Mouse (Mus musculus): ENCODE measurements around the gene Rin3. TPM values are rescaled to one million over a fixed set of nuclear protein-coding genes. Genes with fewer than 3 reads are reported as not detected.

Rin3 gene
- total RNA-seq, 2 experiments from 2014 or later = 12.9 to 26.4 TPM

GRCm38 (mm10) chr12:102296361-102296760 lies 13.5 kb downstream of the Rin3 start:
- ATAC-seq (replicated peaks; ENCODE audit: low FRiP score, poor library complexity, severe bottlenecking) = no peak

GRCm38 (mm10) chr12:102296967-102297366 lies 14.1 kb downstream of the Rin3 start:
- ATAC-seq (replicated peaks; ENCODE audit: low FRiP score, poor library complexity, severe bottlenecking) = no peak

- no peak for ATAC-seq (replicated peaks; ENCODE audit: low FRiP score, poor library complexity, severe bottlenecking)
These were observed 16.4 kb downstream of the Rin3 start for GRCm38 (mm10) chr12:102299209-102299608.

DNA sequence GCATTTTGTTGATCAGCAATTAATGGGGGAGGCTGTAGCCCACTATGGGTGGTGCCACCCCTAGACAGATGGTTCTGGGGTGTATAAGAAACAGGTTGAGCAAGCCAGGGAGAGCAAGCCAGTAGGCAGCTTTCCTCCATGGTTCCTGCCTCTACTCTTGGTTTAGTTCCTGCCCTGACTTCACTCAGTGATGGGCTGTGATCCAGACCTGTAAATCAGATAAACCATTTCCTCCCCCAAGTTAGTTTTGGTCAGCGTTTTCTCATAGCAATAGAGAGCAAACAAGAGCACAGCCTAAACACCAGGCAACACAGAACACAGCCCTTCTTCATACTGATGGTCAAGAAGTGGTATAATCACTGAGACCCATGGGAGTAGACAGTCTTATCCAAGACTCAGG lies 18.7 kb downstream of the Rin3 start:
- no peak for ATAC-seq (replicated peaks; ENCODE audit: low FRiP score, poor library complexity, severe bottlenecking)

DNA sequence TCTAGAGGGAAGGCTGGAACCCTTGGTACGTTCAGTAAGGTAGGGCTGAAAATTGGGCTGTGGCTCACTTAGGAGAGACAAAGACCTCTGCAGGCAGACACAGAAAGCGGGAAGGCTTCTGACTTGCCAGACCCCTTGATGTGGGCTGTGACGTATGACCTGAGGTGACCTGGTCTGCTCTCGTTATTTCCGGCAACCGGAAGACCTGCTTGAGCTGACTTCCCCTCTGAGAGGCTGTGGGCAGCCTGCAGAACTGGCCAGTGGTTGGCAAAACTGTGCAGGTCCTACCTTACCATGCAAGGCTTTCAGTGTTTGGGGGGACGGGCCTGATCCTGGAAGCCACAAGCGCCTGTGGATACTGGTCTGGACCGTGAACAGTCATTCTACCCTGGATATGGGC lies 19.5 kb downstream of the Rin3 start:
- ATAC-seq (replicated peaks; ENCODE audit: low FRiP score, poor library complexity, severe bottlenecking) = no peak

DNA sequence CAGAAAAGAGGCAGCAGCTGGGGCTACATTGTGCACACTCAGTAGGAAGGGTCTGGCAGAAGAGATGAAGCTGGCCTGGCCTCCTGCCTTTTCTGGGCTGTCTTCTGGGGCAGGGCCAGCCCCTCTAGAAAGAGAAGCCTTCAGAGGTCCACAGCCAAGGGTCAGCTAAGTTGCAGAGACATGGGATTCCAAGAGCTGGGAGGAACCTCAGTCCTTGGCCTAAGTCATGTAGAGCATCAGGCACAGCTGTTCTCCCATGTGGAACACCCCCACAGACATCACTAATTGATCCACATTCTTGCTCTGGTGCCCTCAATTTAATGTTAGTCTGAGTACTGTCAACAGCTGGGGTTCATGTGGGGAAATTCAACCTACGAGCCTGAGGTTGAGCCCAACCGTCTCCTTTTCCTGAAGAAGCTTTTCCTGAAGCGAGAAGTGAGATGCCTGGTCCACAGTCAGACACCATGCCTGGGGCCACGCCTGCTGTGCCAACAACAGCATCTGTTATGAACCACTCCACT lies 20.0 kb downstream of the Rin3 start:
- ATAC-seq (replicated peaks; ENCODE audit: low FRiP score, poor library complexity, severe bottlenecking) = no peak

- no peak for ATAC-seq (replicated peaks; ENCODE audit: low FRiP score, poor library complexity, severe bottlenecking)
These were observed 21.0 kb downstream of the Rin3 start for GRCm38 (mm10) chr12:102303867-102304266.

- ATAC-seq (replicated peaks; ENCODE audit: low FRiP score, poor library complexity, severe bottlenecking) = no peak
These were observed 22.4 kb downstream of the Rin3 start for GRCm38 (mm10) chr12:102305069-102305836.

GRCm38 (mm10) chr12:102308001-102308456 lies 25.2 kb downstream of the Rin3 start:
- no peak for ATAC-seq (replicated peaks; ENCODE audit: low FRiP score, poor library complexity, severe bottlenecking)

GRCm38 (mm10) chr12:102308457-102309011 lies 25.7 kb downstream of the Rin3 start:
- ATAC-seq (replicated peaks; ENCODE audit: low FRiP score, poor library complexity, severe bottlenecking) = no peak

GRCm38 (mm10) chr12:102309099-102309799 lies 26.4 kb downstream of the Rin3 start:
- ATAC-seq (replicated peaks; ENCODE audit: low FRiP score, poor library complexity, severe bottlenecking) = no peak

GRCm38 (mm10) chr12:102309800-102310195 lies 26.9 kb downstream of the Rin3 start:
- ATAC-seq (replicated peaks; ENCODE audit: low FRiP score, poor library complexity, severe bottlenecking) = no peak

- ATAC-seq (replicated peaks; ENCODE audit: low FRiP score, poor library complexity, severe bottlenecking) = no peak
These were observed 27.4 kb downstream of the Rin3 start for GRCm38 (mm10) chr12:102310261-102310660.

DNA sequence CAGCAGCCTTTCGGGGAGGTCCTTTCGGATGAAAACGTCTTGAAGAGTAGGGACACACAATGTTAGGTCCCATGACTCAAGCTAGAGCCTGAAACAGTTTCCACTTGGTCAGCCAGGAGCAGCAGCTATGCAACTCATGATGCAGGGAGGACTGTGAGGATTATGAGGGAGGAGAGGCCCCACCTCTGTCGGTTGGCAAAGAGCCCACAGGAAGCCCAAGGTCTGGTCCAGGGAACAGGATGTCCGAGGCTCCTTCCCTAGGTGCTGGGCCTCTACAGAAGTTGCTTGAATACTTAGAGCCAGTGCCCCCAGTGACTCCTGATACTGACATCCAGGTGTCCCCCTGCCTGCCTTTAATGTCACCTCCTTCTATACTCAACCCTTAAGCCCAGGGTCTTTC lies 28.6 kb downstream of the Rin3 start:
- no peak for ATAC-seq (replicated peaks; ENCODE audit: low FRiP score, poor library complexity, severe bottlenecking)

DNA sequence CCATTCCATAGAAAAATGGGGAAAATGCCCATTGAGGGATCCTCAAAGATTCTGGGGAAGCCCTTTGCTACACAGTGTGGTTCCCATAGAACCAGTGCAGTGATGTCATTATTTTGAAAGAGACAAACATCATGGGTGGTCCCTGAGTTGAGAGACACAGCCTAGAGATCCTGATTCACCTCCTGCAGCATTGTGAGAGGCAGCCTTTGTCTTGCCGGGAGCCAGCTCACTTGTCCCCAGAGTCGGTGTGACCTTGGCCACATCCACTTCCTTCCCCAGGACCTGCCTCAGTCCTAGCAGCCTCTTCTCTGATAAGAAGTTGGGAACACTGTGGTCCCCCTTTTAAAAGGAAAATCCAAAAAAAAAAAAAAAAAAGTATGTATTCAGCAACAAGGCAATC lies 36.3 kb downstream of the Rin3 start:
- no peak for ATAC-seq (replicated peaks; ENCODE audit: low FRiP score, poor library complexity, severe bottlenecking)

- no peak for ATAC-seq (replicated peaks; ENCODE audit: low FRiP score, poor library complexity, severe bottlenecking)
These were observed 37.1 kb downstream of the Rin3 start for GRCm38 (mm10) chr12:102319899-102320298.

DNA sequence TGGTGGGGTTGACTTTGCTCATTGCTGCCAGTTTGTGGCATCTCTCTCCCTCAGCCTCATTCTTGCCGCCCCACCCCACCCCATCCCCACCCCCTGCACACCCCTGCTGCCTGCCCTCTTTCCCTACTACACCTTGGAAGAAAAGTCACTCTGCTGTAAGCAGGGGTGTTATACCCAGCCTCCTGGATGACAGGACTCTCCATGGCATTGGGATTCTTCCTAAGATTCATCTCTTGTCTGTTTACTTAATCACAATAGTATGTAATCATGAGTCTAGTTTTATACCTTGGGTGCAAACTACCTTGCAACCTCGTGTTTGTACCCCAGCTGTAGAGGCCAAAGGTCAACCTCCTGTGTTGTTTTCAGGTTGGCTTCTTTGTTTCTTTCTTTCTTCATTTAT lies 37.5 kb downstream of the Rin3 start:
- no peak for ATAC-seq (replicated peaks; ENCODE audit: low FRiP score, poor library complexity, severe bottlenecking)

DNA sequence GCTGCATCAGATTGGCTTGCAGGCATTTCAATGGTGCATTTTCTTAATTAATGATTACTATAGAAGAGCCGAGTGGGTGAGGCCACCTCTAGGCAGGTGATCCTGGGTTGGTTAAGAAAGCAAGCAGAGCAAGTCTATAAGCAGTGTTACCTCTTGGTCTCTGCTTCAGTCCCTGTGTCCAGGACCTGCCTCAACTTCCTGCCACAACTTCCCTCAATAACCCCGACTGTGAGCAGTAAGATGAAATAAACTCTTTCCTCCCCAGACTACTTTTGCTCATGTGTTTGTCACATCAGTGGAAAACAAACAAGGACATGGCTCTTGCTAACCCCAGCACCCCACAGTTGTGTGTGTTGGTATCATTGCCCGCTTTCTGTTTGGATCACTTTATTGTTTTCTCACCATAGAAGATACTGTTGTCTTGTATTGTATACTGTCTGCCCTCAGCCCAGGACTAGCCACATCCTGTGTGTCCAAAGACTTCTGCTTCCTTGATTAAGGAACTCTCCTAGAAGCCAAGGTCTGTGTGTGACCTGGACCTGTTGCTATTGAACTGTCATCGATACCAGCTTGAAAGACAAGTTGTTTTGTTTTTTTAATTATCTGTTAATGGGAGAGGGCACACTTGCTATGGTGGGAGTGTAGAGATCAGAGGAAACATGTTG lies 38.3 kb downstream of the Rin3 start:
- no peak for ATAC-seq (replicated peaks; ENCODE audit: low FRiP score, poor library complexity, severe bottlenecking)

- ATAC-seq (replicated peaks; ENCODE audit: low FRiP score, poor library complexity, severe bottlenecking) = no peak
These were observed 39.0 kb downstream of the Rin3 start for GRCm38 (mm10) chr12:102321855-102322254.

GRCm38 (mm10) chr12:102323392-102323791 lies 40.5 kb downstream of the Rin3 start:
- no peak for ATAC-seq (replicated peaks; ENCODE audit: low FRiP score, poor library complexity, severe bottlenecking)

All from erythroid progenitor cell, adult 5-6 weeks (primary cell).